Mouse (Mus musculus) E14TG2a.4 (cell line): ENCODE data around the gene Rcl1.

Experiments
- CTCF ChIP-seq: conservative IDR thresholded peaks from 2 replicates; pipeline ENCODE4 v1.5.1; 2014; ENCODE audit warnings: low read length
- NANOG ChIP-seq: IDR thresholded peaks from 2 replicates; pipeline ENCODE4 v1.6.1; 2014; ENCODE audit warnings: borderline replicate concordance, low read length, mixed read lengths

DNA sequence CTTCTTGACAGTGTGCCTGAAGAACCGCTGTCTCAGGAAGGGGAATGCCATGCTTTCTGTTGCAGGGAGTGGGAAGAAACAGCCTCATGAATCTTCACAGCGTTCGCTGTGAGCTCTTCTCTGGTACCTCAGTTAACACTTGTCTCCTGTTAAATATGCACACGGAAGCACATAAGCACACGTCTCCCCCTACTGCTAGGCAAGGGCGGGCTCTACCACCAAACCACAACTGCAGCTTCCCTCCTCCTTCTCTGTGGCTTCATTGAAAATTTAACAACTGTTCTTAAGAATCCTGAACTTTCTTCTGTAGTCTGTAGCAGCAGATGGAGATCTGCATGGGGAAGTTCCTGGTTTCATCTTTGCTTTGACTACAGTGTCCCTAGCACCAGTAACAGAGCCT, 41.1 kb downstream of the Rcl1 start:
- TF ChIP-seq CTCF = no peak
- TF ChIP-seq NANOG = no peak
